Mouse (Mus musculus) heart, adult 2 months (tissue): ENCODE measurements around the gene Rps21. TPM values are rescaled to one million over a fixed set of nuclear protein-coding genes. Genes with fewer than 3 reads are reported as not detected.

Source experiments
- DNase-seq, 2 experiments: peaks; one replicate each; pipeline ENCODE4 v3.0.0; 2021
- H3K27ac ChIP-seq: fragments of 200-600 bp; 2 replicates; pipeline ENCODE4 v1.8.1; 2022
- H3K27me3 ChIP-seq: fragments of 200-500 bp; 2 replicates; pipeline ENCODE4 v1.6.1; 2012; ENCODE audit warnings: mild to moderate bottlenecking, low read length, inconsistent platforms, mixed read lengths; ENCODE audit not compliant: control insufficient read depth, insufficient read depth
- H3K36me3 ChIP-seq: fragments of 200-500 bp; 2 replicates; pipeline ENCODE4 v1.6.1; 2012; ENCODE audit warnings: low read length, inconsistent platforms; ENCODE audit not compliant: control insufficient read depth, insufficient read depth
- H3K4me1 ChIP-seq: fragments of 200-500 bp; 2 replicates; pipeline ENCODE4 v1.6.1; 2011; ENCODE audit warnings: low read length; ENCODE audit not compliant: control insufficient read depth, insufficient read depth
- H3K4me3 ChIP-seq: fragments of 200-600 bp; 2 replicates; pipeline ENCODE4 v1.8.1; 2022
- H3K79me2 ChIP-seq: fragments of 200-500 bp; replicated peaks from 2 replicates; pipeline ENCODE4 v1.6.1; 2012; ENCODE audit warnings: mild to moderate bottlenecking, inconsistent platforms, low read length, moderate library complexity, mixed read lengths; ENCODE audit not compliant: control insufficient read depth, insufficient read depth
- H3K9ac ChIP-seq: fragments of 200-500 bp; 2 replicates; pipeline ENCODE4 v1.6.1; 2012; ENCODE audit warnings: low read depth, mild to moderate bottlenecking, control low read depth, inconsistent platforms, low read length, mixed read lengths
- CTCF ChIP-seq: fragments of 200-600 bp; IDR thresholded peaks from 2 replicates; pipeline ENCODE4 v1.8.1; 2022; ENCODE audit warnings: antibody characterized with exemption, mild to moderate bottlenecking, moderate library complexity
- EP300 ChIP-seq: fragments of 200-500 bp; IDR thresholded peaks from 2 replicates; pipeline ENCODE4 v1.6.1; 2011; ENCODE audit warnings: low read depth, low read length, control low read depth; ENCODE audit not compliant: insufficient read depth
- POLR2A ChIP-seq: fragments of 200-500 bp; IDR thresholded peaks from 2 replicates; pipeline ENCODE4 v1.6.1; 2011; ENCODE audit warnings: mild to moderate bottlenecking, low read depth, low read length, control low read depth; ENCODE audit not compliant: insufficient read depth
- WGBS: fragments of 180-500 bp; shearing (Covaris S2); methylation state at CpG from one replicate; pipeline ENCODE4 v1.1.7; 2018; 5-methylcytosine and 5-hydroxymethylcytosine counted together
- intact Hi-C: fragments of 180-260 bp; cut with DNase I; formaldehyde crosslinking; loops from one replicate; pipeline ENCODE4 v1.15.1; 2025
- polyA plus RNA-seq: library from polyadenylated mRNA; depleted of rRNA; stranded (reverse); fragments of >200 nt; gene quantifications from 2 replicates; pipeline ENCODE4 v1.2.3, GENCODE M21; 2012
- total RNA-seq, 2 experiments: library from RNA; stranded (reverse); gene quantifications; 2 replicates each; pipeline ENCODE4 v1.2.3; 2021

Rps21 gene
- total and polyA plus RNA-seq, 3 experiments, result 506 to 1,183 (median 570) TPM

- peak; percentile 85 for DNase-seq
- peak; percentile 64; the same call in 1 of the 2 replicates for TF ChIP-seq POLR2A
- TF ChIP-seq EP300, result no peak
- TF ChIP-seq CTCF, result no peak
- 3% methylated on average over 33 of the region's 37 CpGs for WGBS
These were observed 31.3 kb upstream of the Rps21 start, which contains the start of gene Lama5 for GRCm38 (mm10) chr2:180225762-180226378. Gene Lama5, minus strand, starts transcription at chr2:180225859.

GRCm38 (mm10) chr2:180227262-180228059 is 29.7 kb upstream of the Rps21 start:
- DNase-seq, result peak; percentile 70 to 78
- 3% methylated on average over 21 of the region's 21 CpGs for WGBS
- TF ChIP-seq POLR2A (no peak), EP300 (peak; percentile 54; the same call in 1 of the 2 replicates), CTCF (peak; percentile 88)
- H3K4me3 ChIP-seq, result peak overlapping the region; percentile 24
- intact Hi-C loops, result loop anchor here (2.0 kb wide), 2 partner anchors 19 to 23 kb away; no protein-coding TSS in a partner anchor
- H3K27me3 ChIP-seq, result no peaks in the 10 kb centered on the region
- peak overlapping the region; percentile 47 for H3K9ac ChIP-seq
- peak overlapping the region; percentile 84 for H3K27ac ChIP-seq
- H3K4me1 ChIP-seq, result peaks cover 10% of the 10 kb centered on the region
- H3K79me2 ChIP-seq, result no peaks in the 10 kb centered on the region; the same call in none of the 2 replicates
- no peaks in the 10 kb centered on the region for H3K36me3 ChIP-seq

More at GRCm38 (mm10) chr2:180225762-180226378, 31.3 kb upstream of the Rps21 start, which contains the start of gene Lama5:
- Histone ChIP-seq H3K4me3 (peak within 1 kb of the TSS; percentile 82), H3K79me2 (no peaks in the 10 kb centered on the region; the same call in none of the 2 replicates), H3K4me1 (peaks cover 21% of the 10 kb centered on the region), H3K27me3 (no peaks in the 10 kb centered on the region), H3K27ac (peak within 1 kb of the TSS; percentile 89), H3K36me3 (no peaks in the 10 kb centered on the region), H3K9ac (peak within 1 kb of the TSS; percentile 89)
- intact Hi-C loops, result loop anchor here (2.0 kb wide), 2 partner anchors 17 to 25 kb away; no protein-coding TSS in a partner anchor

GRCm38 (mm10) chr2:180228060-180228458 is 29.1 kb upstream of the Rps21 start:
- DNase-seq, result no peak
- intact Hi-C loops, result no loop called here
- Histone ChIP-seq H3K4me1 (peaks cover 8% of the 10 kb centered on the region), H3K4me3 (no peak overlapping the region), H3K79me2 (no peaks in the 10 kb centered on the region; the same call in none of the 2 replicates), H3K36me3 (no peaks in the 10 kb centered on the region), H3K27ac (peak overlapping the region; percentile 84), H3K27me3 (no peaks in the 10 kb centered on the region), H3K9ac (peak overlapping the region; percentile 29; the same call in 1 of the 2 replicates)
- TF ChIP-seq POLR2A (no peak), CTCF (no peak), EP300 (no peak)
- 56% methylated on average over 6 of the region's 6 CpGs for WGBS

- peaks cover 8% of the 10 kb centered on the region for H3K4me1 ChIP-seq
- no peak overlapping the region for H3K9ac ChIP-seq
- H3K4me3 ChIP-seq, result no peak overlapping the region
- DNase-seq, result peak; percentile 59 to 68
- peak overlapping the region; percentile 84 for H3K27ac ChIP-seq
- no peaks in the 10 kb centered on the region; the same call in 1 of the 2 replicates for H3K79me2 ChIP-seq
- H3K36me3 ChIP-seq, result no peaks in the 10 kb centered on the region
- intact Hi-C loops, result no loop called here
- TF ChIP-seq EP300 (no peak), POLR2A (no peak), CTCF (peak; percentile 16; the same call in 1 of the 2 replicates)
- no peaks in the 10 kb centered on the region for H3K27me3 ChIP-seq
- WGBS, result 38% methylated on average over 7 of the region's 7 CpGs
These were observed 28.6 kb upstream of the Rps21 start for GRCm38 (mm10) chr2:180228592-180228991.

- Histone ChIP-seq H3K36me3 (no peaks in the 10 kb centered on the region), H3K27me3 (no peaks in the 10 kb centered on the region), H3K4me1 (peaks cover 7% of the 10 kb centered on the region), H3K79me2 (no peaks in the 10 kb centered on the region; the same call in 1 of the 2 replicates), H3K27ac (no peak overlapping the region), H3K9ac (no peak overlapping the region), H3K4me3 (no peak overlapping the region)
- TF ChIP-seq CTCF, result no peak
- TF ChIP-seq POLR2A, result no peak
- intact Hi-C loops, result no loop called here
- WGBS, result 84% methylated on average over 3 of the region's 3 CpGs
- no peak for DNase-seq
These were observed 28.0 kb upstream of the Rps21 start for GRCm38 (mm10) chr2:180229129-180229528.

GRCm38 (mm10) chr2:180230482-180230881 is 26.7 kb upstream of the Rps21 start:
- H3K27me3 ChIP-seq, result no peaks in the 10 kb centered on the region
- intact Hi-C loops, result no loop called here
- H3K4me1 ChIP-seq, result peaks cover 8% of the 10 kb centered on the region
- no peaks in the 10 kb centered on the region for H3K79me2 ChIP-seq
- H3K36me3 ChIP-seq, result no peaks in the 10 kb centered on the region
- TF ChIP-seq EP300, result no peak
- TF ChIP-seq POLR2A, result no peak
- TF ChIP-seq CTCF, result no peak
- H3K27ac ChIP-seq, result no peak overlapping the region; the same call in 1 of the 2 replicates
- peak in 1 of 2 experiments; percentile 20 for DNase-seq
- H3K9ac ChIP-seq, result no peak overlapping the region
- 54% methylated on average over 4 of the region's 4 CpGs for WGBS
- H3K4me3 ChIP-seq, result no peak overlapping the region
